Mouse (Mus musculus) hindbrain, embryonic 10.5 days (tissue): ENCODE data around the gene Men1. TPM values are rescaled to one million over a fixed set of nuclear protein-coding genes. Genes with fewer than 3 reads are reported as not detected.

Source experiments
- DNase-seq: peaks from one replicate; pipeline ENCODE4 v3.0.0-alpha.2; 2017; ENCODE audit warnings: low spot score
- H3K27ac ChIP-seq: fragments of 300-500 bp; sonication (generic); 2 replicates; pipeline ENCODE4 v1.5.1; 2016; ENCODE audit warnings: mild to moderate bottlenecking, moderate library complexity
- H3K27me3 ChIP-seq: fragments of 300-500 bp; sonication (generic); 2 replicates; pipeline ENCODE4 v1.6.1; 2016; ENCODE audit warnings: mild to moderate bottlenecking; ENCODE audit not compliant: poor library complexity, insufficient read depth, severe bottlenecking
- H3K36me3 ChIP-seq: fragments of 300-500 bp; sonication (generic); 2 replicates; pipeline ENCODE4 v1.6.1; 2016; ENCODE audit warnings: mild to moderate bottlenecking, moderate library complexity
- H3K4me1 ChIP-seq: fragments of 300-500 bp; sonication (generic); replicated peaks from 2 replicates; pipeline ENCODE4 v1.6.1; 2016; ENCODE audit warnings: mild to moderate bottlenecking
- H3K4me3 ChIP-seq: fragments of 300-500 bp; sonication (generic); 2 replicates; pipeline ENCODE4 v1.5.1; 2016; ENCODE audit warnings: mild to moderate bottlenecking, moderate library complexity
- H3K9me3 ChIP-seq: fragments of 300-500 bp; sonication (generic); 2 replicates; pipeline ENCODE4 v1.6.1; 2016; ENCODE audit warnings: mild to moderate bottlenecking, moderate library complexity
- WGBS: fragments of 180-500 bp; shearing (Covaris S2); methylation state at CpG from one replicate; pipeline ENCODE4 v1.1.7; 2016; 5-methylcytosine and 5-hydroxymethylcytosine counted together
- polyA plus RNA-seq: library from polyadenylated mRNA; unstranded; fragments of >200 nt; fragmentation: Nextera tagmentation; extraction: Ambion mirVana; gene quantifications from 2 replicates; pipeline ENCODE4 v1.2.1, GENCODE M21; 2016

Gene Men1
- polyA plus RNA-seq, 1 experiment from 2014 or later = 125 TPM

- peaks cover 17% of the 10 kb centered on the region for H3K4me1 ChIP-seq
- no peaks in the 10 kb centered on the region for H3K9me3 ChIP-seq
- H3K4me3 ChIP-seq = no peak overlapping the region
- H3K36me3 ChIP-seq = peaks cover 85% of the 10 kb centered on the region
- no peaks in the 10 kb centered on the region for H3K27me3 ChIP-seq
- DNase-seq = no peak
- 90% methylated on average over 9 of the region's 9 CpGs for WGBS
- H3K27ac ChIP-seq = peak overlapping the region; percentile 9; the same call in 1 of the 2 replicates
Observed at GRCm38 (mm10) chr19:6297641-6298040, 37.1 kb upstream of the Men1 start.

GRCm38 (mm10) chr19:6299003-6299402 is 35.8 kb upstream of the Men1 start:
- WGBS = 87% methylated on average over 4 of the region's 4 CpGs
- Histone ChIP-seq H3K4me1 (peaks cover 17% of the 10 kb centered on the region), H3K36me3 (peaks cover 75% of the 10 kb centered on the region), H3K27ac (no peak overlapping the region; the same call in 1 of the 2 replicates), H3K4me3 (no peak overlapping the region), H3K27me3 (no peaks in the 10 kb centered on the region), H3K9me3 (no peaks in the 10 kb centered on the region)
- DNase-seq = no peak

GRCm38 (mm10) chr19:6299450-6300267 is 35.1 kb upstream of the Men1 start:
- no peaks in the 10 kb centered on the region for H3K9me3 ChIP-seq
- peaks cover 68% of the 10 kb centered on the region for H3K36me3 ChIP-seq
- no peaks in the 10 kb centered on the region for H3K27me3 ChIP-seq
- 85% methylated on average over 7 of the region's 7 CpGs for WGBS
- H3K4me1 ChIP-seq = peaks cover 17% of the 10 kb centered on the region
- no peak overlapping the region for H3K4me3 ChIP-seq
- H3K27ac ChIP-seq = peak overlapping the region; percentile 57
- DNase-seq = no peak

GRCm38 (mm10) chr19:6300402-6300841 is 34.4 kb upstream of the Men1 start:
- Histone ChIP-seq H3K36me3 (peaks cover 61% of the 10 kb centered on the region), H3K4me1 (peaks cover 17% of the 10 kb centered on the region), H3K4me3 (no peak overlapping the region), H3K27ac (peak overlapping the region; percentile 57), H3K27me3 (no peaks in the 10 kb centered on the region), H3K9me3 (no peaks in the 10 kb centered on the region)
- WGBS = 77% methylated on average over 7 of the region's 7 CpGs
- no peak for DNase-seq

- Histone ChIP-seq H3K36me3 (peaks cover 44% of the 10 kb centered on the region), H3K4me3 (no peak overlapping the region), H3K4me1 (peaks cover 34% of the 10 kb centered on the region), H3K27me3 (no peaks in the 10 kb centered on the region), H3K27ac (no peak overlapping the region), H3K9me3 (no peaks in the 10 kb centered on the region)
- WGBS = 93% methylated on average over 5 of the region's 5 CpGs
- no peak for DNase-seq
Observed at GRCm38 (mm10) chr19:6302114-6302513, 32.7 kb upstream of the Men1 start.

GRCm38 (mm10) chr19:6302522-6302921 is 32.3 kb upstream of the Men1 start:
- peaks cover 38% of the 10 kb centered on the region for H3K4me1 ChIP-seq
- 54% methylated on average over 4 of the region's 4 CpGs for WGBS
- H3K9me3 ChIP-seq = no peaks in the 10 kb centered on the region
- no peak for DNase-seq
- H3K27me3 ChIP-seq = no peaks in the 10 kb centered on the region
- 0 out of 2 replicates have a peak overlapping the region, but pooled peaks have one; percentile 41 for H3K27ac ChIP-seq
- H3K36me3 ChIP-seq = peaks cover 40% of the 10 kb centered on the region
- H3K4me3 ChIP-seq = no peak overlapping the region

GRCm38 (mm10) chr19:6303831-6304230 is 30.9 kb upstream of the Men1 start:
- H3K4me1 ChIP-seq = peaks cover 50% of the 10 kb centered on the region
- DNase-seq = no peak
- peaks cover 27% of the 10 kb centered on the region for H3K36me3 ChIP-seq
- peak overlapping the region; percentile 17; the same call in 1 of the 2 replicates for H3K27ac ChIP-seq
- 85% methylated on average over 6 of the region's 6 CpGs for WGBS
- H3K27me3 ChIP-seq = no peaks in the 10 kb centered on the region
- H3K4me3 ChIP-seq = no peak overlapping the region
- H3K9me3 ChIP-seq = no peaks in the 10 kb centered on the region

GRCm38 (mm10) chr19:6304787-6305516 is 29.8 kb upstream of the Men1 start:
- Histone ChIP-seq H3K27me3 (no peaks in the 10 kb centered on the region), H3K4me1 (peaks cover 52% of the 10 kb centered on the region), H3K4me3 (no peak overlapping the region), H3K9me3 (no peaks in the 10 kb centered on the region), H3K27ac (no peak overlapping the region; the same call in 1 of the 2 replicates), H3K36me3 (peaks cover 15% of the 10 kb centered on the region)
- 27% methylated on average over 5 of the region's 5 CpGs for WGBS
- DNase-seq = peak; percentile 89

- Histone ChIP-seq H3K27ac (peak overlapping the region; percentile 89), H3K27me3 (no peaks in the 10 kb centered on the region), H3K36me3 (peaks cover 15% of the 10 kb centered on the region), H3K4me3 (peak overlapping the region; percentile 85), H3K9me3 (no peaks in the 10 kb centered on the region), H3K4me1 (peaks cover 46% of the 10 kb centered on the region)
- DNase-seq = no peak
- 56% methylated on average over 8 of the region's 8 CpGs for WGBS
Observed at GRCm38 (mm10) chr19:6305517-6306115, 29.2 kb upstream of the Men1 start.

- 1% methylated on average over 38 of the region's 38 CpGs for WGBS
- peak; percentile 82 for DNase-seq
- no peaks in the 10 kb centered on the region for H3K27me3 ChIP-seq
- H3K4me1 ChIP-seq = peaks cover 44% of the 10 kb centered on the region
- H3K4me3 ChIP-seq = peak within 1 kb of the TSS; percentile 85
- peaks cover 15% of the 10 kb centered on the region for H3K36me3 ChIP-seq
- no peaks in the 10 kb centered on the region for H3K9me3 ChIP-seq
- peak within 1 kb of the TSS; percentile 89 for H3K27ac ChIP-seq
Observed at GRCm38 (mm10) chr19:6306137-6306551, 28.6 kb upstream of the Men1 start, which contains the start of gene Cdc42bpg. TSS of gene Cdc42bpg (plus strand) at chr19:6306456.

- peak overlapping the region; percentile 89 for H3K27ac ChIP-seq
- H3K4me3 ChIP-seq = peak overlapping the region; percentile 85
- under 1% methylated on average over 34 of the region's 34 CpGs for WGBS
- DNase-seq = peak; percentile 77
- peaks cover 44% of the 10 kb centered on the region for H3K4me1 ChIP-seq
- peaks cover 16% of the 10 kb centered on the region for H3K36me3 ChIP-seq
- no peaks in the 10 kb centered on the region for H3K27me3 ChIP-seq
- no peaks in the 10 kb centered on the region for H3K9me3 ChIP-seq
Observed at GRCm38 (mm10) chr19:6306586-6306985, 28.2 kb upstream of the Men1 start.

GRCm38 (mm10) chr19:6307733-6308531 is 26.8 kb upstream of the Men1 start:
- Histone ChIP-seq H3K36me3 (peaks cover 20% of the 10 kb centered on the region), H3K27ac (no peak overlapping the region), H3K4me3 (no peak overlapping the region), H3K27me3 (no peaks in the 10 kb centered on the region), H3K9me3 (no peaks in the 10 kb centered on the region), H3K4me1 (peaks cover 42% of the 10 kb centered on the region)
- DNase-seq = no peak
- WGBS = 89% methylated on average over 9 of the region's 9 CpGs
